Mouse (Mus musculus) heart, postnatal 0 days (tissue): ENCODE results near the gene Gtf2h3.

ENCODE experiments used
- CTCF ChIP-seq: IDR thresholded peaks from 2 replicates; pipeline ENCODE4 v1.5.1; 2016; ENCODE audit warnings: antibody characterized with exemption, control low read depth, low read depth
- EP300 ChIP-seq: IDR thresholded peaks from 2 replicates; pipeline ENCODE4 v1.6.1; 2016; ENCODE audit warnings: antibody characterized with exemption, low read depth

DNA sequence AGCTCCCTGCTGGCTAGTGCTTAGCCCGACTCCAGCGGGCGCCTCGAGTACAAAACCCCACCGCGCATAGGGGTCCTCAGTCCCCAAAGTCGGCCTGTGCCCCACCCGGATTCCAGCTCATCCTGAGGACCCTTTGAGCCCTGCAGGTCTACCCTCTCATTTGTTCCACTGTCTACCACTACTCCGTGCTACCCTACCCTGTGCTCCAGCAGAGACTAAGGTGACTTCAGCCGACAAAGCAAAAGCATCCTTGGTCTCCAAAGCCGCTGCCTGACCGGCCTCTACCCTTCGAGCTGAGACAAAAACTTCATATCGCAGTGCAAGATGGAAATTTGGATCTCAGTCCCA lies 47.4 kb upstream of the Gtf2h3 start:
- TF ChIP-seq CTCF (no peak), EP300 (no peak)
